Mouse (Mus musculus): Measurements from ENCODE around the gene Psen1. TPM values are rescaled to one million over a fixed set of nuclear protein-coding genes. Genes with fewer than 3 reads are reported as not detected.

The Psen1 gene
- polyA plus RNA-seq, 1 experiment from 2014 or later = 48.9 TPM

GRCm38 (mm10) chr12:83726510-83727308 lies 38.8 kb downstream of the Psen1 start:
- H3K4me3 ChIP-seq = no peak overlapping the region
- H3K4me1 ChIP-seq (replicated peaks) = peaks cover 13% of the 10 kb centered on the region
- no peak overlapping the region for H3K9ac ChIP-seq
- no peak for ATAC-seq (ENCODE audit: insufficient number of reproducible peaks, low FRiP score)
- H3K27me3 ChIP-seq (replicated peaks) = no peaks in the 10 kb centered on the region
- H3K27ac ChIP-seq (ENCODE audit: poor library complexity, severe bottlenecking) = no peak overlapping the region
- peaks cover 66% of the 10 kb centered on the region for H3K36me3 ChIP-seq
- H3K9me3 ChIP-seq (replicated peaks) = no peaks in the 10 kb centered on the region
- no peak overlapping the region for H3K4me2 ChIP-seq
- 88% methylated on average over 12 of the region's 12 CpGs for WGBS

- Histone ChIP-seq H3K36me3 (peaks cover 75% of the 10 kb centered on the region), H3K4me1 (replicated peaks) (peaks cover 12% of the 10 kb centered on the region), H3K9ac (no peak overlapping the region), H3K4me3 (no peak overlapping the region), H3K9me3 (replicated peaks) (no peaks in the 10 kb centered on the region), H3K27ac (ENCODE audit: poor library complexity, severe bottlenecking) (no peak overlapping the region), H3K4me2 (no peak overlapping the region), H3K27me3 (replicated peaks) (no peaks in the 10 kb centered on the region)
- WGBS = 96% methylated on average over 5 of the region's 5 CpGs
- ATAC-seq (ENCODE audit: insufficient number of reproducible peaks, low FRiP score) = no peak
Observed at GRCm38 (mm10) chr12:83732225-83732624, 44.3 kb downstream of the Psen1 start.

DNA sequence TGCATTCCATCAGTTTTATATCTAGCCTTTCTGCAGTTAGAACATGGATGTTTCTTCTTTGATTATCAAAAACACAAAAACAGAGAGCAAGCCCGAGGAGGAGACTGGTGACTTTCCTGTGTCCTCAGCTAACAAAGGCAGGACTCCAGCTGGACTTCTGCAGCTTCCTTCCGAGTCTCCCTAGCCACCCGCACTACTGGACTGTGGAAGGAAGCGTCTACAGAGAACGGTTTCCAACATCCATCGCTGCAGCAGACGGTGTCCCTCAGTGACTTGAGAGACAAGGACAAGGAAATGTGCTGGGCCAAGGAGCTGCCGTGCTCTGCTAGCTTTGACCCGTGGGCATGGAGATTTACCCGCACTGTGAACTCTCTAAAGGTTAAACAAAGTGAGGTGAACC lies 46.1 kb downstream of the Psen1 start:
- no peak for ATAC-seq (ENCODE audit: insufficient number of reproducible peaks, low FRiP score)
- no peaks in the 10 kb centered on the region for H3K9me3 ChIP-seq (replicated peaks)
- no peaks in the 10 kb centered on the region for H3K27me3 ChIP-seq (replicated peaks)
- 89% methylated on average over 10 of the region's 10 CpGs for WGBS
- no peak overlapping the region for H3K4me2 ChIP-seq
- H3K9ac ChIP-seq = no peak overlapping the region
- H3K4me1 ChIP-seq (replicated peaks) = peaks cover 20% of the 10 kb centered on the region
- no peak overlapping the region for H3K27ac ChIP-seq (ENCODE audit: poor library complexity, severe bottlenecking)
- H3K36me3 ChIP-seq = peaks cover 65% of the 10 kb centered on the region
- H3K4me3 ChIP-seq = no peak overlapping the region

DNA sequence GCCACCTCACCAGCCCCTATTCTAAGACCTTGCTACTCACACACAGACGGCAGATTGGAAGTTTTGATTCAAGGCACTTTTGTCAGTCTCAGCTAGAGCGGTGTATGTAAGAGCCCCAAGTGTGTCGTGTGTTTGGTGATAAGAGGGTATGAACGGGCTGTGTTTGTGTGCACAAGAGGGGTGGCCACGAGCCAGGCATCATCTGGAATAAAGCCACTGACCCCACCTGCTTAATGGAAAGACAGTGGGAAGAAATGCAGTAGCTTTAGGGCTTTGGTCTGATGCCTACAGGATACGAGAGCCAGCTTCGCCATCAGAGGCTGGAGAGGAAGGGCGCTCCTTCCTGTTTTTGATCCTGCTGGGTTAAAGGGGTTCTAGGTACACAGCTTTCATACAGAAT lies 48.3 kb downstream of the Psen1 start:
- no peaks in the 10 kb centered on the region for H3K9me3 ChIP-seq (replicated peaks)
- no peak overlapping the region for H3K27ac ChIP-seq (ENCODE audit: poor library complexity, severe bottlenecking)
- H3K4me3 ChIP-seq = no peak overlapping the region
- no peaks in the 10 kb centered on the region for H3K27me3 ChIP-seq (replicated peaks)
- H3K36me3 ChIP-seq = peaks cover 49% of the 10 kb centered on the region
- WGBS = 58% methylated on average over 8 of the region's 8 CpGs
- peaks cover 20% of the 10 kb centered on the region for H3K4me1 ChIP-seq (replicated peaks)
- H3K4me2 ChIP-seq = no peak overlapping the region
- no peak overlapping the region for H3K9ac ChIP-seq
- no peak for ATAC-seq (ENCODE audit: insufficient number of reproducible peaks, low FRiP score)

- no peak overlapping the region for H3K4me3 ChIP-seq
- no peak overlapping the region for H3K27ac ChIP-seq (ENCODE audit: poor library complexity, severe bottlenecking)
- H3K9me3 ChIP-seq (replicated peaks) = no peaks in the 10 kb centered on the region
Observed at GRCm38 (mm10) chr12:83738651-83739050, 50.7 kb downstream of the Psen1 start.

GRCm38 (mm10) chr12:83741722-83742121 lies 53.8 kb downstream of the Psen1 start:
- no peak for ATAC-seq (ENCODE audit: insufficient number of reproducible peaks, low FRiP score)
- Histone ChIP-seq H3K27me3 (replicated peaks) (no peaks in the 10 kb centered on the region), H3K9ac (no peak overlapping the region), H3K4me3 (no peak overlapping the region), H3K4me1 (replicated peaks) (peaks cover 22% of the 10 kb centered on the region), H3K4me2 (no peak overlapping the region), H3K27ac (ENCODE audit: poor library complexity, severe bottlenecking) (no peak overlapping the region), H3K9me3 (replicated peaks) (no peaks in the 10 kb centered on the region), H3K36me3 (peaks cover 5% of the 10 kb centered on the region; the same call in 1 of the 2 replicates)
- WGBS = 64% methylated on average over 5 of the region's 5 CpGs

More at GRCm38 (mm10) chr12:83738651-83739050, 50.7 kb downstream of the Psen1 start:
- H3K9ac ChIP-seq = no peak overlapping the region
- H3K27me3 ChIP-seq (replicated peaks) = no peaks in the 10 kb centered on the region
- ATAC-seq (ENCODE audit: insufficient number of reproducible peaks, low FRiP score) = no peak
- H3K4me1 ChIP-seq (replicated peaks) = peaks cover 30% of the 10 kb centered on the region
- H3K4me2 ChIP-seq = no peak overlapping the region
- WGBS = 64% methylated on average over 1 of the region's 1 CpGs
- peaks cover 26% of the 10 kb centered on the region for H3K36me3 ChIP-seq

DNA sequence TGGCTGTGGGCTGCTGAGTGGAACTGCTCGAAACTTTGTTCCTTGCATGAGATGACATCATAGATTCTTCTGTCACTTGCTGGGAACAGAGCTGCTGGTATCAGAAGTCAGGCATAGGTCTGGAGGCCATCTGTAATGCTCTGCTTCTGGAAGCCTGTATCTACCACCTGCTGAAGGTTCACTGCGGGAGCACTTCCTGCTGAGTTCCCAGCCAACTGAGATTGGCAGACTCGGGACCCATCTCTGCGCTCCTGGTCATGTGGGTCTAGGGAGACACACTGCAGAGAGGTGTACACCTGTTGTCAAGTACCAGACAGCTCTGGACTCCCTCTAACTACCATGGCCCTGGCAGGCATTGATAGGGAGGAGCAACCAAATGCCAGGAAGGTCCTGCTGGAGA lies 54.9 kb downstream of the Psen1 start:
- 43% methylated on average over 4 of the region's 4 CpGs for WGBS
- peaks cover 13% of the 10 kb centered on the region for H3K4me1 ChIP-seq (replicated peaks)
- H3K27ac ChIP-seq (ENCODE audit: poor library complexity, severe bottlenecking) = no peak overlapping the region
- peaks cover 5% of the 10 kb centered on the region; the same call in 1 of the 2 replicates for H3K36me3 ChIP-seq
- H3K4me3 ChIP-seq = no peak overlapping the region
- no peak overlapping the region for H3K9ac ChIP-seq
- H3K27me3 ChIP-seq (replicated peaks) = no peaks in the 10 kb centered on the region
- ATAC-seq (ENCODE audit: insufficient number of reproducible peaks, low FRiP score) = no peak
- no peaks in the 10 kb centered on the region for H3K9me3 ChIP-seq (replicated peaks)
- H3K4me2 ChIP-seq = no peak overlapping the region

DNA sequence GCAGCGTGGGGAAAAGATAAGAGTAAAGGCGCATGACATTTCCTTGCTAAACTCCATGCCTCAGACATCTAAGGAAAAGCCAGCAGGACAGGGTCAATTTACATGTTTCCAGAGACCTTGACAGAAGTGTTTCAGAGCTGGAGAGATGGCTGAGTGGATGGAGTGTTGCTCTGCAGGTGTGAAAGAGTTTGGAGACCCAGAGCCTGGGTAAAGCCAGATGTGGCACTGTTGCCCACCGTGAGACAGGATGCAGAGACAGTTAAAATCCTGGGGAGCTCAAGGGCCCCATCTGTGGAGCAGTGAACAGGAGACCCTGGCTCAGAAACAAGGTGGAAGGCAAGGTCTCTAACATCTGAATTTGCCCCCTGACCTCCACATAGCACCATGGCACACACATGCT lies 55.8 kb downstream of the Psen1 start:
- no peaks in the 10 kb centered on the region for H3K27me3 ChIP-seq (replicated peaks)
- no peak overlapping the region for H3K9ac ChIP-seq
- ATAC-seq (ENCODE audit: insufficient number of reproducible peaks, low FRiP score) = no peak
- no peak overlapping the region for H3K4me2 ChIP-seq
- no peaks in the 10 kb centered on the region for H3K9me3 ChIP-seq (replicated peaks)
- H3K27ac ChIP-seq (ENCODE audit: poor library complexity, severe bottlenecking) = no peak overlapping the region
- peaks cover 5% of the 10 kb centered on the region; the same call in 1 of the 2 replicates for H3K36me3 ChIP-seq
- WGBS = 46% methylated on average over 3 of the region's 3 CpGs
- no peak overlapping the region for H3K4me3 ChIP-seq
- H3K4me1 ChIP-seq (replicated peaks) = peaks cover 11% of the 10 kb centered on the region; the same call in 1 of the 2 replicates

- Histone ChIP-seq H3K9ac (no peak overlapping the region), H3K4me1 (replicated peaks) (0 out of 2 replicates have a peak, but pooled peaks cover 5% of the 10 kb centered on the region)
- ATAC-seq (ENCODE audit: insufficient number of reproducible peaks, low FRiP score) = no peak
Observed at GRCm38 (mm10) chr12:83749186-83749585, 61.2 kb downstream of the Psen1 start.

GRCm38 (mm10) chr12:83752495-83752894 lies 64.5 kb downstream of the Psen1 start:
- no peak overlapping the region for H3K27ac ChIP-seq (ENCODE audit: poor library complexity, severe bottlenecking)
- 24% methylated on average over 2 of the region's 2 CpGs for WGBS
- H3K4me2 ChIP-seq = no peak overlapping the region
- ATAC-seq (ENCODE audit: insufficient number of reproducible peaks, low FRiP score) = no peak
- H3K27me3 ChIP-seq (replicated peaks) = no peaks in the 10 kb centered on the region
- no peaks in the 10 kb centered on the region for H3K36me3 ChIP-seq
- H3K9me3 ChIP-seq (replicated peaks) = no peaks in the 10 kb centered on the region
- H3K4me3 ChIP-seq = no peak overlapping the region
- 0 out of 2 replicates have a peak, but pooled peaks cover 5% of the 10 kb centered on the region for H3K4me1 ChIP-seq (replicated peaks)
- no peak overlapping the region for H3K9ac ChIP-seq

More at GRCm38 (mm10) chr12:83749186-83749585, 61.2 kb downstream of the Psen1 start:
- 61% methylated on average over 1 of the region's 1 CpGs for WGBS
- no peak overlapping the region for H3K4me3 ChIP-seq
- H3K27me3 ChIP-seq (replicated peaks) = no peaks in the 10 kb centered on the region
- no peak overlapping the region for H3K4me2 ChIP-seq
- H3K36me3 ChIP-seq = no peaks in the 10 kb centered on the region
- no peaks in the 10 kb centered on the region for H3K9me3 ChIP-seq (replicated peaks)
- H3K27ac ChIP-seq (ENCODE audit: poor library complexity, severe bottlenecking) = no peak overlapping the region

GRCm38 (mm10) chr12:83758735-83759134 lies 70.8 kb downstream of the Psen1 start:
- no peak overlapping the region for H3K9ac ChIP-seq
- ATAC-seq (ENCODE audit: insufficient number of reproducible peaks, low FRiP score) = no peak
- H3K9me3 ChIP-seq (replicated peaks) = no peaks in the 10 kb centered on the region
- no peak overlapping the region for H3K4me3 ChIP-seq
- no peaks in the 10 kb centered on the region for H3K27me3 ChIP-seq (replicated peaks)
- no peak overlapping the region for H3K27ac ChIP-seq (ENCODE audit: poor library complexity, severe bottlenecking)
- WGBS = 78% methylated on average over 10 of the region's 10 CpGs
- H3K4me2 ChIP-seq = no peak overlapping the region
- H3K36me3 ChIP-seq = no peaks in the 10 kb centered on the region
- H3K4me1 ChIP-seq (replicated peaks) = peaks cover 13% of the 10 kb centered on the region

Data from heart, embryonic 12.5 days (tissue).